Mouse (Mus musculus) embryo, embryonic 11 days (tissue): ENCODE measurements at regions not wholly inside any gene's neighbourhood (a gene's known extent, or its start where the extent isn't known, plus 50 kb on each side); places are given as distances from the start of the nearest gene placed in this dataset.

Source experiments
- DNase-seq: peaks from one replicate; pipeline ENCODE4 v3.0.0-alpha.2; 2015

- DNase-seq = no peak
Observed at GRCm38 (mm10) chr10:56899640-56900274, 522.6 kb downstream of the Gja1 start.

- DNase-seq = no peak
Observed at GRCm38 (mm10) chr10:56900914-56901313, 523.8 kb downstream of the Gja1 start.

GRCm38 (mm10) chr10:56912711-56913110 lies 535.6 kb downstream of the Gja1 start:
- DNase-seq = no peak

GRCm38 (mm10) chr10:56914103-56914502 lies 537.0 kb downstream of the Gja1 start:
- no peak for DNase-seq

- DNase-seq = no peak
Observed at GRCm38 (mm10) chr10:56918412-56918811, 541.3 kb downstream of the Gja1 start.

- DNase-seq = peak; percentile 86
Observed at GRCm38 (mm10) chr10:56920711-56921672, 543.9 kb downstream of the Gja1 start.

GRCm38 (mm10) chr10:56935174-56935573 lies 551.0 kb upstream of the Hsf2 start:
- no peak for DNase-seq

- DNase-seq = no peak
Observed at GRCm38 (mm10) chr10:56941972-56942371, 544.2 kb upstream of the Hsf2 start.

GRCm38 (mm10) chr10:56944434-56945145 lies 541.6 kb upstream of the Hsf2 start:
- DNase-seq = no peak

GRCm38 (mm10) chr10:56956728-56957127 lies 529.5 kb upstream of the Hsf2 start:
- no peak for DNase-seq

- no peak for DNase-seq
Observed at GRCm38 (mm10) chr10:56962096-56962807, 523.9 kb upstream of the Hsf2 start.

- no peak for DNase-seq
Observed at GRCm38 (mm10) chr10:56963215-56963614, 523.0 kb upstream of the Hsf2 start.

GRCm38 (mm10) chr10:56968913-56969312 lies 517.3 kb upstream of the Hsf2 start:
- DNase-seq = no peak

- DNase-seq = no peak
Observed at GRCm38 (mm10) chr10:56974812-56975211, 511.4 kb upstream of the Hsf2 start.

GRCm38 (mm10) chr10:56979601-56980000 lies 506.6 kb upstream of the Hsf2 start:
- peak; percentile 79 for DNase-seq

- DNase-seq = no peak
Observed at GRCm38 (mm10) chr10:56980821-56981220, 505.4 kb upstream of the Hsf2 start.

GRCm38 (mm10) chr10:56982526-56983190 lies 503.5 kb upstream of the Hsf2 start:
- no peak for DNase-seq

GRCm38 (mm10) chr10:56994969-56995368 lies 491.2 kb upstream of the Hsf2 start:
- DNase-seq = no peak

GRCm38 (mm10) chr10:57000892-57001722 lies 485.1 kb upstream of the Hsf2 start:
- peak; percentile 81 for DNase-seq

GRCm38 (mm10) chr10:57001723-57002110 lies 484.5 kb upstream of the Hsf2 start:
- DNase-seq = no peak

GRCm38 (mm10) chr10:57037641-57038040 lies 448.5 kb upstream of the Hsf2 start:
- DNase-seq = peak; percentile 31
